Mouse (Mus musculus): ENCODE measurements at regions not wholly inside any gene's neighbourhood (a gene's known extent, or its start where the extent isn't known, plus 50 kb on each side); places are given as distances from the start of the nearest gene placed in this dataset.

GRCm38 (mm10) chr7:63811816-63812215 lies 104.8 kb upstream of the E030018B13Rik start:
- no peak for DNase-seq (ENCODE audit: low spot score)

GRCm38 (mm10) chr7:63815531-63815930 lies 101.1 kb upstream of the E030018B13Rik start:
- no peak for DNase-seq (ENCODE audit: low spot score)

GRCm38 (mm10) chr7:63816056-63816941 lies 100.4 kb upstream of the E030018B13Rik start:
- peak; percentile 50 for DNase-seq (ENCODE audit: low spot score)

- no peak for DNase-seq (ENCODE audit: low spot score)
Observed at GRCm38 (mm10) chr7:63817476-63817875, 99.2 kb upstream of the E030018B13Rik start.

- no peak for DNase-seq (ENCODE audit: low spot score)
Observed at GRCm38 (mm10) chr7:63818105-63818504, 98.6 kb upstream of the E030018B13Rik start.

- no peak for DNase-seq (ENCODE audit: low spot score)
Observed at GRCm38 (mm10) chr7:63820286-63820685, 96.4 kb upstream of the E030018B13Rik start.

GRCm38 (mm10) chr7:63822001-63822400 lies 94.7 kb upstream of the E030018B13Rik start:
- DNase-seq (ENCODE audit: low spot score): no peak

- peak; percentile 24 for DNase-seq (ENCODE audit: low spot score)
Observed at GRCm38 (mm10) chr7:63824009-63824408, 92.6 kb upstream of the E030018B13Rik start.

GRCm38 (mm10) chr7:63829362-63829920 lies 87.2 kb upstream of the E030018B13Rik start:
- DNase-seq (ENCODE audit: low spot score): no peak

GRCm38 (mm10) chr7:63833676-63834075 lies 83.0 kb upstream of the E030018B13Rik start:
- DNase-seq (ENCODE audit: low spot score): no peak

- DNase-seq (ENCODE audit: low spot score): no peak
Observed at GRCm38 (mm10) chr7:63835958-63836357, 80.7 kb upstream of the E030018B13Rik start.
